Mouse (Mus musculus) adrenal gland, adult 8-10 months (tissue): Measurements from ENCODE around the gene Numbl. TPM values are rescaled to one million over a fixed set of nuclear protein-coding genes. Genes with fewer than 3 reads are reported as not detected.
A peak's percentile ranks its signal among the peaks of the same experiment; 100 is the strongest.

Experiments
- DNase-seq: peaks from one replicate; pipeline ENCODE4 v3.0.0; 2022
- total RNA-seq, 4 experiments: library from RNA; stranded (reverse); gene quantifications; 2 replicates each; pipeline ENCODE4 v1.2.4; 2022

Gene Numbl
- total RNA-seq, 4 experiments from 2014 or later = 8.9 to 16.2 (median 14.1) TPM

DNA sequence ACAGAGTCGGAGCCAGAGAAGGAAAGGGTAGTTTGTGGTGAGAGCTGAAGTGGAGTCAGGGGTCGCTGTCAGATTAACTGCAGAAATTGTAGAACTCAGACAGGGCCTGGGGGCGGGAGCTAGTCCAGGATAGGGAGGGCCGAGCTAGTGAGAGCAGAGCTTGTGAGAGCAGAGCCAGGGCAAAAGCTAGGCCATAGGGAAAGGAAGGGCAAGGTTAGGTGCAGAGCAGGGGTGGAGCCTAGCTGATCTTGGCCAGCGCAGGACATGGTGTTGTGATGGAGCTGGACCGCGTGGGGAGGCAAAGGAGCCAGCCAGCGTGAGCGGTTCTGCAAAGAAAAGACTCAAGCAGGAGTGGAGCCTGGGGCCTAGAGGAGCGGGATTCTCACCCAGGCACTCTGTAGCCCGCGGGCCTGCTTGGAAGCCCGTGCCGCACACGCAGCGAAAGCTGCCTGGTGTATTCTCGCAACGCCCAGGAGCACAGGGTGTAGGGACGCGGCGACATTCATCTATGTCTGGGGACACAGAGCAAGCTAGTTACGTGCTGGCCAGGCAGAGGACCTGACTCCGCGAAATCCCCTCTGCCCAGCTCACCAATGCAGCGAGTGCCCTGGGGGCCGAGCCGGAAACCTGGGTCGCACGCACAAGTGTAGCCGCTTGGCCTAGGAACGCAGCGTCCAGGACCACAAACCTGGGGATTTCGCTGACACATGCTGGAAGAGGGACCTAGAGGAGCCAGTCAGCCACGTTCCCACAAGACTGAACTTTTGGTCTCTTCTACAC lies 68.1 kb downstream of the Numbl start:
- no peak for DNase-seq

DNA sequence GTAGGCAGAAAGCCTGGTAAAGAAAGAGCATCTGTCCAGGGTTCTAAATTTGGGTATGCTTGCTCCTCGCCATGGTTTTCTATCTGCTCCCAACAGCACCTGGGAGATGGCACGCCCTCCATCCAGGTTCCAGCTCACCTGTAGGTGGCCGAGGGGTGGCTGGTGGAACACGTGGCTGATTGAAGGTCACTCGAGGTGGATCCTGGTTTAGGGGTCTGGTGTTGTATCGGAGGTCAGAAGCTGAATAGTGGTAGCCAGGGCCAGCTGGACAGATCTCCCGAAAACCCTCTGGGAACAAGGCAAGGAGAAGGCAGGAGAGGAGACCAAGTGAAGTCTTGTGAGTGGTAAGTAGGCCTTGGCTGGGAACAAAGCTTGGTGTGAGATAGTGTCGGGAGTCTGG lies 69.3 kb downstream of the Numbl start:
- no peak for DNase-seq

- DNase-seq = no peak
These were observed 69.9 kb downstream of the Numbl start for GRCm38 (mm10) chr7:27328161-27328560.

GRCm38 (mm10) chr7:27328648-27329047 lies 70.4 kb downstream of the Numbl start:
- no peak for DNase-seq

GRCm38 (mm10) chr7:27329326-27329947 lies 71.2 kb downstream of the Numbl start:
- DNase-seq = peak; percentile 60

- no peak for DNase-seq
These were observed 71.7 kb downstream of the Numbl start for GRCm38 (mm10) chr7:27329981-27330380.

GRCm38 (mm10) chr7:27330709-27331540 lies 72.7 kb downstream of the Numbl start:
- DNase-seq = peak; percentile 89

DNA sequence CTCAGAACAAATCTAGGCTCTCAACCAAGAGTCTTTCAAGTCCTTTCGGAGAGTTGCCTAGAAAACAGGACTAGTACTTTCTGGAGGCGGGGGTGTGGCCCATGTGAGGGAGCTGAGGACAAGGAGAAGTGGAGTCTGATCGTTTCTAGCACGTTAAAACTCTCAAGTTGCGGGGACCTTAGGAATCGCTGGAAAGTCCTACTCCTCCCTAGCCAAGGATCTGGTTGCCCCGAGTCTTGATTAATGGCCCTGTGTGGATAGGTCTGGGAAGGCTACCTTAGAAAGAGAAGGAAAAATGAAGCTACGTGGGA lies 73.3 kb downstream of the Numbl start:
- DNase-seq = no peak

Other genes starting within 250 kb of the Numbl start
- gene Cyp2a12, start 229.4 kb upstream of the Numbl start, total RNA-seq = 1 to 10 TPM in 2 of 4 experiments, under 1 TPM in 2; 0.12 to 2.1 (median 1.1) TPM
- gene Cyp2f2, start 138.5 kb upstream of the Numbl start, total RNA-seq = 100 to 1,000 TPM in 2 of 4 experiments, 1 to 10 TPM in 2; 4.1 to 631 (median 184) TPM
- not detected for gene Cyp2t4, start 104.7 kb upstream of the Numbl start, total RNA-seq
- gene Egln2, start 91.6 kb upstream of the Numbl start, total RNA-seq = 100 to 1,000 TPM in 3 of 4 experiments, 10 to 100 TPM in 1; 98.6 to 118 (median 107) TPM
- gene Rab4b, start 79.5 kb upstream of the Numbl start, total RNA-seq = 10 to 100 TPM; 60.6 to 88.0 (median 81.4) TPM
- gene Gm21983, start 77.3 kb upstream of the Numbl start, total RNA-seq = not detected
- under 1 TPM in 2 of 4 experiments, not detected in 2; 0.32 to 0.64 TPM for gene Mia, start 77.3 kb upstream of the Numbl start, total RNA-seq
- 10 to 100 TPM; 24.7 to 29.3 (median 27.4) TPM for gene BC024978, start 62.7 kb upstream of the Numbl start, total RNA-seq
- gene Snrpa, start 62.2 kb upstream of the Numbl start, total RNA-seq = 10 to 100 TPM; 77.5 to 97.0 (median 85.2) TPM
- gene Itpkc, start 29.8 kb upstream of the Numbl start, total RNA-seq = 10 to 100 TPM; 15.5 to 17.2 (median 16.2) TPM
- gene Coq8b, start 25.4 kb upstream of the Numbl start, total RNA-seq = 10 to 100 TPM; 42.5 to 85.7 (median 61.0) TPM
- 100 to 1,000 TPM in 3 of 4 experiments, 10 to 100 TPM in 1; 90.9 to 117 (median 108) TPM for gene Ltbp4, start 79.3 kb downstream of the Numbl start, total RNA-seq
- 10 to 100 TPM; 19.4 to 41.1 (median 29.7) TPM for gene Shkbp1, start 97.6 kb downstream of the Numbl start, total RNA-seq
- gene Gm20479, start 99.0 kb downstream of the Numbl start, total RNA-seq = 1 to 10 TPM in 1 of 4 experiments, not detected in 3; 4.0 TPM
- 1 to 10 TPM; 3.0 to 8.0 (median 4.9) TPM for gene Sptbn4, start 189.3 kb downstream of the Numbl start, total RNA-seq
- 10 to 100 TPM; 33.7 to 49.5 (median 44.8) TPM for gene Blvrb, start 189.5 kb downstream of the Numbl start, total RNA-seq
- gene Sertad3, start 215.3 kb downstream of the Numbl start, total RNA-seq = 10 to 100 TPM; 12.6 to 19.4 (median 14.8) TPM
- 10 to 100 TPM; 20.2 to 37.1 (median 23.9) TPM for gene Sertad1, start 228.5 kb downstream of the Numbl start, total RNA-seq
- gene Prx, start 240.9 kb downstream of the Numbl start, total RNA-seq = 1 to 10 TPM; 2.6 to 4.7 (median 3.3) TPM